Comparison of ENCODE assay signal across 10 mouse cellular contexts in genomic region chr7:143389860-143390259, GRCm38 (mm10).
DNase-seq lines count a peak whose midpoint lies in the region; ATAC-seq lines count a peak whose summit lies in the region.
"Had no signal": no experiment of that assay in that cellular context is flagged by ENCODE, and none has a peak within 500 bp of the region (broad histone marks: within the 10 kb centered on the region; RNA-seq: fewer than 3 reads in every experiment).

No protein-coding gene starts in this region.

- H3K4me1 ChIP-seq in lung, embryonic 15.5 days: peaks cover 24% of the 10 kb centered on the region
- peaks cover 33% of the 10 kb centered on the region for H3K4me1 ChIP-seq in neural tube, embryonic 13.5 days (replicated peaks)
- H3K4me1 ChIP-seq: megakaryocyte, embryonic 14.5 days had no signal

- no peak overlapping the region for H3K9ac ChIP-seq in lung, embryonic 15.5 days
- no peak overlapping the region for H3K9ac ChIP-seq in neural tube, embryonic 13.5 days

- H3K9me3 ChIP-seq in lung, embryonic 15.5 days: no peaks in the 10 kb centered on the region
- no peaks in the 10 kb centered on the region for H3K9me3 ChIP-seq in neural tube, embryonic 13.5 days
- H3K9me3 ChIP-seq: megakaryocyte, embryonic 14.5 days had no signal

- 38% methylated on average over 2 of the region's 2 CpGs for WGBS in lung, embryonic 15.5 days
- 64% methylated on average over 2 of the region's 2 CpGs for WGBS in neural tube, embryonic 13.5 days

- no peaks in the 10 kb centered on the region for H3K36me3 ChIP-seq in lung, embryonic 15.5 days
- no peaks in the 10 kb centered on the region for H3K36me3 ChIP-seq in neural tube, embryonic 13.5 days

- H3K27me3 ChIP-seq in lung, embryonic 15.5 days: no peaks in the 10 kb centered on the region
- no peaks in the 10 kb centered on the region for H3K27me3 ChIP-seq in neural tube, embryonic 13.5 days

- ATAC-seq in lung, embryonic 15.5 days (ENCODE audit: borderline replicate concordance, extremely low read depth, low FRiP score, low TSS enrichment): peak; percentile 40; the same call in 1 of the 2 replicates
- ATAC-seq in neural tube, embryonic 13.5 days (ENCODE audit: low read depth): peak; percentile 63; the same call in 1 of the 2 replicates
- ATAC-seq in activated CD4-positive, CD25-positive, alpha-beta regulatory T cell, adult 4 months: no peak

- H3K27ac ChIP-seq in lung, embryonic 15.5 days: peak overlapping the region; percentile 89
- peak overlapping the region; percentile 63 for H3K27ac ChIP-seq in neural tube, embryonic 13.5 days (replicated peaks)
- H3K27ac ChIP-seq: layer of hippocampus, adult 2 months had no signal

- peak; percentile 27 for DNase-seq in adrenal gland, postnatal 25 days
- DNase-seq in adrenal gland, adult 2 months: no peak
- no peak for DNase-seq in lung, postnatal 10 days
- DNase-seq in heart, postnatal 4 days: peak; percentile 43
- DNase-seq in layer of hippocampus, adult 9-11 months: no peak

- peak overlapping the region; percentile 41; the same call in 1 of the 2 replicates for H3K4me2 ChIP-seq in lung, embryonic 15.5 days
- H3K4me2 ChIP-seq in neural tube, embryonic 13.5 days: no peak overlapping the region

- no peak overlapping the region for H3K4me3 ChIP-seq in lung, embryonic 15.5 days
- no peak overlapping the region for H3K4me3 ChIP-seq in neural tube, embryonic 13.5 days
- H3K4me3 ChIP-seq: layer of hippocampus, adult 2 months had no signal

Comparison
In these comparisons a context has a peak if more than half of its experiments do, and no peak if none do; other contexts are left out.
1. DNase-seq: peak in adrenal gland, postnatal 25 days (single experiment) and heart, postnatal 4 days (single experiment); none in adrenal gland, adult 2 months (single experiment), lung, postnatal 10 days (single experiment) and layer of hippocampus, adult 9-11 months (single experiment).